Mouse (Mus musculus) neural tube, embryonic 15.5 days (tissue): Measurements from ENCODE around the gene Cep78. TPM values are rescaled to one million over a fixed set of nuclear protein-coding genes. Genes with fewer than 3 reads are reported as not detected.

ENCODE experiments used
- ATAC-seq: fragments of 200-750 bp; cut with Nextera tagmentation; 2 replicates; pipeline ENCODE4 v1.8.0; 2017; ENCODE audit warnings: mild to moderate bottlenecking, moderate TSS enrichment, moderate library complexity; ENCODE audit not compliant: low FRiP score
- H3K27ac ChIP-seq: fragments of 300-500 bp; sonication (generic); replicated peaks from 2 replicates; pipeline ENCODE4 v1.5.1; 2015; ENCODE audit warnings: mild to moderate bottlenecking, inconsistent platforms
- H3K27me3 ChIP-seq: fragments of 300-500 bp; sonication (generic); replicated peaks from 2 replicates; pipeline ENCODE4 v1.6.1; 2015; ENCODE audit warnings: inconsistent platforms
- H3K36me3 ChIP-seq: fragments of 300-500 bp; sonication (generic); 2 replicates; pipeline ENCODE4 v1.6.1; 2015; ENCODE audit warnings: inconsistent platforms
- H3K4me1 ChIP-seq: fragments of 300-500 bp; sonication (generic); 2 replicates; pipeline ENCODE4 v1.6.1; 2015; ENCODE audit warnings: inconsistent platforms
- H3K4me2 ChIP-seq: fragments of 300-500 bp; sonication (generic); 2 replicates; pipeline ENCODE4 v1.6.1; 2015; ENCODE audit warnings: inconsistent platforms, mild to moderate bottlenecking, moderate library complexity
- H3K4me3 ChIP-seq: fragments of 300-500 bp; sonication (generic); replicated peaks from 2 replicates; pipeline ENCODE4 v1.5.1; 2015; ENCODE audit warnings: mild to moderate bottlenecking, inconsistent platforms
- H3K9ac ChIP-seq: fragments of 300-500 bp; sonication (generic); replicated peaks from 2 replicates; pipeline ENCODE4 v1.6.1; 2015; ENCODE audit warnings: mild to moderate bottlenecking, inconsistent platforms
- H3K9me3 ChIP-seq: fragments of 300-500 bp; sonication (generic); replicated peaks from 2 replicates; pipeline ENCODE4 v1.6.1; 2016; ENCODE audit warnings: inconsistent platforms
- WGBS: fragments of 180-500 bp; shearing (Covaris S2); methylation state at CpG from one replicate; pipeline ENCODE4 v1.1.7; 2015; ENCODE audit warnings: mixed read lengths; 5-methylcytosine and 5-hydroxymethylcytosine counted together
- polyA plus RNA-seq: library from polyadenylated mRNA; unstranded; fragments of >200 nt; fragmentation: Nextera tagmentation; extraction: Ambion mirVana; gene quantifications from 2 replicates; pipeline ENCODE4 v1.2.1, GENCODE M21; 2015

Cep78 gene
- polyA plus RNA-seq, 1 experiment from 2014 or later: 25.9 TPM

DNA sequence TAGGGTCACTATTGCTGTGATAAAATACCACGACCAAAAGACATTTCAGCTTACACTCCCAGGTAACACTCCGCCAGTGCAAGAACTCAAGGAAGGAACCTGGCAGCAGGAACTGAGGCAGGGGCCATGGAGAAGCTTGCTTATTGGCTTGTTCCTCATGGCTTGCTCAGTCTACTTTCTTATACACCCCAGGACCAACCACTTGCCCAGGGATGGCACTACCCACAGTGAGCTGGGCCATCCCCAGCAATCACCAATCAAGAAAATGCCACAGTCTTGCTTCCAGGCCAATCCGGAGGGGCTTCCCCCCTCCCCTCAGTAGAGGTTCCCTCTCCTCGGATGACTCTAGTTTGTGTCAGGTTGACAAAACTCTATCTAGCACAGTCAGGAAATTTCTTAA, 24.3 kb upstream of the Cep78 start:
- H3K9ac ChIP-seq: no peak overlapping the region
- WGBS: 79% methylated on average over 4 of the region's 4 CpGs
- no peak overlapping the region for H3K4me2 ChIP-seq
- 0 out of 2 replicates have a peak, but pooled peaks cover 2% of the 10 kb centered on the region for H3K4me1 ChIP-seq
- no peak overlapping the region for H3K27ac ChIP-seq
- no peaks in the 10 kb centered on the region for H3K9me3 ChIP-seq
- ATAC-seq: no peak
- H3K27me3 ChIP-seq: no peaks in the 10 kb centered on the region
- H3K36me3 ChIP-seq: no peaks in the 10 kb centered on the region
- H3K4me3 ChIP-seq: no peak overlapping the region

- H3K9ac ChIP-seq: no peak overlapping the region
- H3K9me3 ChIP-seq: no peaks in the 10 kb centered on the region
- no peak overlapping the region for H3K4me3 ChIP-seq
- no peak for ATAC-seq
- WGBS: 92% methylated on average over 8 of the region's 8 CpGs
- H3K27ac ChIP-seq: no peak overlapping the region
- H3K36me3 ChIP-seq: no peaks in the 10 kb centered on the region
- no peak overlapping the region for H3K4me2 ChIP-seq
- no peaks in the 10 kb centered on the region for H3K27me3 ChIP-seq
- 0 out of 2 replicates have a peak, but pooled peaks cover 2% of the 10 kb centered on the region for H3K4me1 ChIP-seq
These were observed 22.3 kb upstream of the Cep78 start for GRCm38 (mm10) chr19:16007131-16007530.

GRCm38 (mm10) chr19:15998157-15998556, 13.4 kb upstream of the Cep78 start:
- peaks cover 15% of the 10 kb centered on the region for H3K4me1 ChIP-seq
- no peak overlapping the region for H3K9ac ChIP-seq
- peak; percentile 32; the same call in 1 of the 2 replicates for ATAC-seq
- no peaks in the 10 kb centered on the region for H3K36me3 ChIP-seq
- 0 out of 2 replicates have a peak overlapping the region, but pooled peaks have one; percentile 54 for H3K27ac ChIP-seq
- H3K27me3 ChIP-seq: no peaks in the 10 kb centered on the region
- H3K9me3 ChIP-seq: no peaks in the 10 kb centered on the region
- H3K4me2 ChIP-seq: no peak overlapping the region
- no peak overlapping the region for H3K4me3 ChIP-seq
- WGBS: 7% methylated on average over 3 of the region's 3 CpGs

- ATAC-seq: peak; percentile 88
- H3K27ac ChIP-seq: peak overlapping the region; percentile 88
- 19% methylated on average over 12 of the region's 12 CpGs for WGBS
- H3K9ac ChIP-seq: peak overlapping the region; percentile 42
- H3K9me3 ChIP-seq: no peaks in the 10 kb centered on the region
- H3K4me3 ChIP-seq: peak overlapping the region; percentile 27
- no peaks in the 10 kb centered on the region for H3K27me3 ChIP-seq
- peaks cover 15% of the 10 kb centered on the region for H3K4me1 ChIP-seq
- peaks cover 5% of the 10 kb centered on the region; the same call in 1 of the 2 replicates for H3K36me3 ChIP-seq
- H3K4me2 ChIP-seq: peak overlapping the region; percentile 56
These were observed 12.2 kb upstream of the Cep78 start for GRCm38 (mm10) chr19:15996901-15997564.

- WGBS: 79% methylated on average over 1 of the region's 1 CpGs
- no peak for ATAC-seq
- Histone ChIP-seq H3K4me1 (peaks cover 5% of the 10 kb centered on the region), H3K27me3 (no peaks in the 10 kb centered on the region), H3K4me2 (no peak overlapping the region), H3K36me3 (peaks cover 5% of the 10 kb centered on the region; the same call in 1 of the 2 replicates), H3K9me3 (no peaks in the 10 kb centered on the region), H3K4me3 (no peak overlapping the region), H3K27ac (no peak overlapping the region), H3K9ac (no peak overlapping the region)
These were observed 5.3 kb upstream of the Cep78 start for GRCm38 (mm10) chr19:15990102-15990501.

DNA sequence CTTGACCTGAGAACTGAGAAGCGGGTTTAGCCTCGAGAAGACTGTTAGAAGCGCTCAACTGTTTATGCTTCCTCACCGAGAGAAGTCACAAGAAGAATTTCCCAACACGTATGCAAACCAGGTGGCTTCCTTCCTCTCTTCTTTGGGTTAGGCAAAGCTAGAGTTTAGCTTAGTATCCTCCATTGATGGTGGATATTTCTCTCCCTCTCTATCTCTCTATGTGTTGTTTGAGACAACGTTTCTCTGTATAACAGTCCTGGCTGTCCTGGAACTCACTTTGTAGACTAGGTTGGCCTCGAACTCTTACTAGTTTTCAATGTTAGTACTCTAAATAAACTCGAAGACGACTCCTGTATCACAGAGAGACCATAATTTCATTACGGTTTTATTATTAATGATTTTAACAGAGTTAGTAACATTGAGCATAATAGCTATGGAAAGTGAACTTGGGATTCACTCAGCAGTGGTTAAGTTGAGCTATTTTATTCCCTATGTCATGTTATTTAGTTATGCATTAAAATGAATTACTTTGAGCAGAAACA, 454 bp upstream of the Cep78 start:
- peaks cover 30% of the 10 kb centered on the region for H3K4me1 ChIP-seq
- no peaks in the 10 kb centered on the region for H3K9me3 ChIP-seq
- WGBS: 30% methylated on average over 10 of the region's 10 CpGs
- H3K4me2 ChIP-seq: peak overlapping the region; percentile 63
- H3K27ac ChIP-seq: peak overlapping the region; percentile 92
- H3K27me3 ChIP-seq: no peaks in the 10 kb centered on the region
- no peaks in the 10 kb centered on the region; the same call in 1 of the 2 replicates for H3K36me3 ChIP-seq
- peak overlapping the region; percentile 81 for H3K4me3 ChIP-seq
- H3K9ac ChIP-seq: peak overlapping the region; percentile 80
- peak; percentile 9; the same call in 1 of the 2 replicates for ATAC-seq

DNA sequence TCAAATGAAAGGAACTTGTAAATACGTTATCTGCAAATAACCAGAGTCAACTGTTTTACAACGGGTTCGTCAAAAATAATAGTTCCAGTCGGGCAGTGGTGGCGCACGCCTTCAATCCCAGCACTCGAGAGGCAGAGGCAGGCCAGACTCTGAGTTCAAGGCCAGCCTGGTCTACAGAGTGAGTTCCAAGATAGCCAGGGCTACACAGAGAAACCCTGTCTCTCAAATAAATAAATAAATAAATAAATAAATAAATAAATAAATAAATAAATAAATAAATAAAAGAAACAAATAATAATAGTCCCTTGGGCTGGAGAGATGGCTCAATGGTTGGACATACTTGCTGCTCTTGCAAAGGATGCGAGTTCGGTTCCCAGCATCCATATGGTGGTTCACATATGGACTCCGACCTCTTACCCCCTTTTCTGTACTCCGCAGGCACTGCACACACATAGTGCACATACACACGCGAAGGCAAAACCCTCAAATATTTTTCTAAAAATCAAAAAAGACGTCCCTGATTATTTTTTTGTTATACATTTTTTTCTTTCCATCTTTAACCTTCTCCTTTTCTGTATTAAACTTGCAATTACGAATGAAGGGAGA, 947 bp downstream of the Cep78 start:
- Histone ChIP-seq H3K36me3 (peaks cover 4% of the 10 kb centered on the region; the same call in 1 of the 2 replicates), H3K9me3 (no peaks in the 10 kb centered on the region), H3K4me2 (peak overlapping the region; percentile 63), H3K27ac (peak overlapping the region; percentile 92), H3K27me3 (no peaks in the 10 kb centered on the region), H3K9ac (peak overlapping the region; percentile 80), H3K4me1 (peaks cover 33% of the 10 kb centered on the region), H3K4me3 (peak overlapping the region; percentile 81)
- WGBS: 45% methylated on average over 15 of the region's 15 CpGs
- no peak for ATAC-seq

DNA sequence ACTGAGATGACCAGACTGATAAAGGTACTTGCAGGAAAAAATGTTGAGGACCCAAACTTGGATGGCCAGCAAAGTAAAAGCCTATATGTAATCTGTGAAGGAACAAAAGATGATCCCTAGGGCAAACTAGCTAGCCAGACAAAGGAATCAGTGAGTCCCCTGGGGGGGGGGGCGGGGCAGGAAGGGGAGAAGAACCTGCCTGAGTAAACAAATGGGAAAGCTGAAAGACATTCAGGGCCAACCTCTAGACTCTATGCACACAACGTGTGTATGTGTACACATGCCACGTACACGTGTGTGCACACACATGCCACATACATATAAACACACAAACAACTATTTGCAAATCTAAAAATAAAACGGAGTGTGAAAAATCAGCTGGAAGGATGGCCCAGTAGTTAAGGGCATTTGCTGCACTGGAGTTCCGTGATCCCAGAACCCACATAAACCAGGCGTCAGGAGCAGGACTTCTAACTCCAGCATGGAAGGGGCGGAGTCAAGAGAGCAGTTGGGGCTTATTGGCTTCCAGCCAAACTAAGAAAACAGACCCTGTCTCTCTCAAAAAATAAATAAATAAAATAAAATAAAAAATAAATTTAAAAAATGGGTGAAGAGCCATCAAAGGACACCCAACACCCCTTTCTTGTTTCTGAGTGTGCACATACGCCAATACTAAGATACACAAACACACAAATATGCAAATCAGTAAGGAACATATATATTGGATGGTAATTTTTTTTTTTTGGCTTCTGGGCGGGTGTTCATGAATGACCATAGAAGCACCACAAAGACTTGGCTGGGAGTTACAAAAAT, 1.7 kb downstream of the Cep78 start:
- no peaks in the 10 kb centered on the region for H3K27me3 ChIP-seq
- peaks cover 7% of the 10 kb centered on the region; the same call in 1 of the 2 replicates for H3K36me3 ChIP-seq
- H3K9ac ChIP-seq: no peak overlapping the region
- 27% methylated on average over 9 of the region's 10 CpGs for WGBS
- ATAC-seq: no peak
- peak overlapping the region; percentile 63 for H3K4me2 ChIP-seq
- H3K4me1 ChIP-seq: peaks cover 33% of the 10 kb centered on the region
- no peak overlapping the region for H3K27ac ChIP-seq
- H3K9me3 ChIP-seq: no peaks in the 10 kb centered on the region
- H3K4me3 ChIP-seq: peak overlapping the region; percentile 81; the same call in 1 of the 2 replicates

- H3K36me3 ChIP-seq: peaks cover 11% of the 10 kb centered on the region
- peaks cover 33% of the 10 kb centered on the region for H3K4me1 ChIP-seq
- H3K27me3 ChIP-seq: no peaks in the 10 kb centered on the region
- WGBS: 49% methylated on average over 4 of the region's 4 CpGs
- no peak overlapping the region for H3K9ac ChIP-seq
- no peak overlapping the region for H3K27ac ChIP-seq
- H3K4me3 ChIP-seq: no peak overlapping the region
- H3K9me3 ChIP-seq: no peaks in the 10 kb centered on the region
- peak; percentile 48; the same call in 1 of the 2 replicates for ATAC-seq
- H3K4me2 ChIP-seq: peak overlapping the region; percentile 28; the same call in 1 of the 2 replicates
These were observed 2.9 kb downstream of the Cep78 start for GRCm38 (mm10) chr19:15981861-15982260.

DNA sequence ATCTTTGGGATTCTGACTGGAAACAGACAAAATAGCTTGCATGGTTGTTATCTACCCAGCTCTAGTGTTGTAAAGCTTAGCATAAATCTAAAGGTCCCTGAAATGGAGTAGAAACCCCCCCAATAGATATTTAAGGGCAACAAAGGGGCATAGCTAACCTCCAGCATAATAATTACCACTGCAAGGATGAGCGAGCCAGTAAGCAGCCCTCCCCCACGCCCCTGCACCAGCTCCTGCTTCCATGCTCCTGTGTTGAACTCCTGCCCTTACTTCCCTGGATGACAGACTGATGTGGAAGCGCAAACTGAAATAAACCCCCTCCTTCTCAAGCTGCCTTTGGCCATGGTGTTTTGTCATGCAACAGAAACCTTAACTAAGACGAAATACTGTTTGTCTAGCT, 11.4 kb downstream of the Cep78 start:
- Histone ChIP-seq H3K4me2 (no peak overlapping the region), H3K36me3 (peaks cover 71% of the 10 kb centered on the region), H3K4me3 (no peak overlapping the region), H3K9ac (no peak overlapping the region), H3K9me3 (no peaks in the 10 kb centered on the region), H3K27ac (no peak overlapping the region), H3K4me1 (no peaks in the 10 kb centered on the region), H3K27me3 (no peaks in the 10 kb centered on the region)
- no peak for ATAC-seq
- 57% methylated on average over 4 of the region's 4 CpGs for WGBS

GRCm38 (mm10) chr19:15965082-15965481, 19.7 kb downstream of the Cep78 start:
- no peaks in the 10 kb centered on the region for H3K27me3 ChIP-seq

More at GRCm38 (mm10) chr19:15965082-15965481, 19.7 kb downstream of the Cep78 start:
- Histone ChIP-seq H3K9me3 (no peaks in the 10 kb centered on the region), H3K27ac (no peak overlapping the region), H3K4me3 (no peak overlapping the region), H3K4me1 (no peaks in the 10 kb centered on the region), H3K4me2 (no peak overlapping the region), H3K36me3 (peaks cover 62% of the 10 kb centered on the region), H3K9ac (no peak overlapping the region)
- peak; percentile 72; the same call in 1 of the 2 replicates for ATAC-seq
- WGBS: 51% methylated on average over 3 of the region's 3 CpGs
